Mouse (Mus musculus) heart, adult 8-10 months (tissue): ENCODE measurements around the gene Adgrg7. TPM values are rescaled to one million over a fixed set of nuclear protein-coding genes. Genes with fewer than 3 reads are reported as not detected.

Experiments
- DNase-seq: peaks from one replicate; pipeline ENCODE4 v3.0.0; 2022; ENCODE audit warnings: low spot score
- total RNA-seq, 4 experiments: library from RNA; stranded (reverse); gene quantifications; 2 replicates each; pipeline ENCODE4 v1.2.4; 2022

Gene Adgrg7
- total RNA-seq, 4 experiments from 2014 or later = 0.08 TPM; not detected in 3

DNA sequence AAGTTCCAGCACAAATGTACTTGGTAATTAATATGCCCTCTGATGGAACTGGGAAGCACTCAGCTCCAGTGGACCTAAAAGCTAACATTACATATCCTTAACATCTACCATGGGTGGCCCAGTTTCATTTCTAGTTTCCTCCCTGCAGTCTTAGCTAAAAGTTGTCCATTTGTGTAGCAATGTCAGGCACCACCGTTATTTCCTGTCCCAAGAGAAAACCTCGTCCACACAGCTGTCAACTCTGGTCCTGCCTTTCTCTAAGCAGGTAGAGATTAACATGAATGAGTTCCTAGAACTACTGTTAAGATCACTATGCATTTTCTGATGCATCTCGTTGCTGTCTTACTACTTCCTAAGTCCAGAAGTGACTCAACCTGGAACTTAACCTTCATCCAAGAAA is 80.0 kb downstream of the Adgrg7 start:
- no peak for DNase-seq

DNA sequence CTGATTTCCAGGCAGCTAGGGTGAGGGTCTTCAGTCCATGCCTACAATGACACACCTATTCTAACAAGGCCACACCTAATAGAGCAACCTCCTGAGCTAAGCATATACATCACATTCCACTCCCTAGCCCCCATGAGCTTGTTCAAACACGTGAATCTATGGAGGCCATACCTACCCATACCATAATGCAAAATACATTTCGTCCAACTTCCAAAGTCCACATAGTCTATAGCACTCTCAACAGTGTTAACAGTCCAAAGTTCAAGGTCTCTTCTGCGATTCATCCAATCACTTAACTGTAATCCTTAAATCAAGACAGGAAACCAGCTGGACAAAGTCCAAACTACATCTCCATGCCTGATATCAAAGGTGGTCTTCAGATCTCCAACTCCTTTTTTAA is 85.6 kb downstream of the Adgrg7 start:
- no peak for DNase-seq

DNA sequence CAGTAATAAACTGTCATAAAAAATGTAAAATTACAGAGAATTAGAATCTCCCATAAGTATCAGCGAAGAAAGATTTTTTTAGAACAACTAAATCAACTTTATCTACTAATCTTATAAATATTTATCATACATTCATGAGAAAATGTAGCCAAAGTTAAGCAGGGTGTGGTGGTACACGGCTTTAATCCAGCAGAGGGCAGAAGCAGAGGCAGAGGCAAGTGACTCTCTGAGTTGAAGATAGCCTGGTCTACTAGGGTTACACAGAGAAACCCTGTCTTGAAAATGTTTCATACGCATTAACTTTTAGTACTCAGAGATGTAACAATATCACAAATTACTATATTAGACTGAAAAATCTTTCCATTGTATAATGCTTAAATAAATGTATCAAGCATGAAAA is 89.9 kb downstream of the Adgrg7 start:
- DNase-seq = no peak

GRCm38 (mm10) chr16:56700898-56701297 is 94.8 kb downstream of the Adgrg7 start:
- no peak for DNase-seq

DNA sequence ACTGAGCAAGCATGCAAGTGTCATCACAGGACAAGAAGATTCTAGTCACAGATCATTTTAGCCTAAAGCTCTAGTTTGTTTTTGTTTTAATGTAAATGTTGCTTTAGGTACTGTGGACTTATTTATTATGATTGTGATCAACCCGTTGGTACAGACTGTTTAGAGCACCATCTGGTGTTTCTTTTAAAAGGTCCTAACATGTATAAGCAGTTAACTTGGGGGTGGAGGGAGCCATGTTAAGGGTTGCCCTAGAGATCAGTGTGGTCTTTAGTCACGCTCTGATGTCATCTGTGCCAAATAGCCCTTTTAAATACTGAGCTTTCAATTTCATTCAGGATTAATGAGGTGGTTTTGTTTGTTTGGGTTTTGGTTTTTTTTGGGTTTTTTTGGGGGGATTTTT is 99.2 kb downstream of the Adgrg7 start:
- no peak for DNase-seq

DNA sequence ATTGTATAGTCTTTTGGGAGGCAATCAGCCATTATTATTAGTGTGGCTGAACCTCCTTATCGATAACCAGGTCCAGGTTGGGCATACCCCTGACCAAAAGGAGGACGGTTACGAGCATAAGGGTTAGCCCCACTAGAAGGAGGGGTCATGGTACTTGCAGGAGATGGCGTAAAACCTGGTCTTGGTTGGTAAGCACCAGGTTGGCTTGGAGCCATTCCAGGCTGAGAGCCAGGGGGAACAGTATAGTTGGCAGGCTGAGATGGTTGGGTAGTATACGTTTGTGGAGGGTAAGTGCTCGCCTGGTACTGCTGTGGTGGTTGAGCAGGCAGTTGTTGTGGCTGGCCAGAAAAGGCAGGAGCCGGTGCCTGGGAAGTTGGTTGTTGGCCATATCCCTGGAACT is 104.9 kb downstream of the Adgrg7 start:
- DNase-seq = no peak

GRCm38 (mm10) chr16:56686747-56687146 is 108.9 kb downstream of the Adgrg7 start:
- no peak for DNase-seq

DNA sequence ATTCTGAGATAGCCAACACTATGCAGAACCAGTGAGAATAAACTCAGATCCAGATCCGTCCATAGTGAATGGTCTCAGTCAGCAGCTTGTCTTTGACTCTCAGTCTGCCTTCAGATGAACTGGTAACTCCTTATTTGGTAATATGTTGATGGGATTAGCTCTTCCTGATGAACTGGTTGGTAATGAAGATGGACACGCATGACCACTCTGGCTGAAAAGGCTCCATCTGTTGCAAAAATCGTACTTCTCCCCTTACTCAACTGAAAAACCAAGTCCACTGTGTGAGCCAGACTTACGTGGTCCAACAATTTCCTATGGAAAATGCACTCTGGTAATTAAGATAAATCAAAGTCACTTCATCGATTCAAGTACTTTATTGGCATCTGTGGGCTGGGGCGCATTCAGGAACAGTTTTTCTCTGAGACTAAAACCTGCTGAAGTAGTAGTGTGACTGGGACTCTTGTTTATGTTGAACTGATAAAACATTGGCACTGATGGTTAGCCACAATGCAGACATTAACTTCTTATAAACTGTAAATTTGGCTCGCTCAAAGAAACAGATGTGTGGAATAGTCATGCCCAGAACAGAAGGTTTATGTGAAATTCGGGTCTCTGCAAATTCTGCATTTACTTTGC is 114.5 kb downstream of the Adgrg7 start:
- no peak for DNase-seq

DNA sequence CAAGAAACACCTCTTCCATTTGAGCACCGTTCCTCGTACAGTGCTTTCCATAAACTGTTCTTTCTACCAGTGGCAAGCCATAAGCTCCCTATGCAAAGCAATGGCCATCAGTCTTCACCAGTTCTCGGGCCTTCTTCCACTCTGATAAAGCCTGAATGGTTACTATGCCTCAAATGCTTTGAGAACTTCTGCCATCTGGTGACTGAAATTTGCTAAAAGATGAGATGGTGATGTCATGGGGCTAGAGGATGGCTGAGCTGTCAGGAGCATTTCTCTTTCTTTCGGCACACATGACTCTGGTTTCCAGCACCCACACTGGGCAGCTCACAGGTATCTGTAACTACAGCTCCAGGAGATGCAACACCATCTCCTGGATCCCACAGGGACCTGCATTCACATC is 118.5 kb downstream of the Adgrg7 start:
- peak; percentile 26 for DNase-seq

Other genes starting within 250 kb of the Adgrg7 start
- 10 to 100 TPM; 47.3 to 51.7 (median 50.1) TPM for gene Tfg, start 78.4 kb downstream of the Adgrg7 start, total RNA-seq
- 1 to 10 TPM; 1.1 to 3.4 (median 2.4) TPM for gene Tmem45a, start 90.3 kb upstream of the Adgrg7 start, total RNA-seq
- not detected for gene Lnp1, start 132.2 kb upstream of the Adgrg7 start, total RNA-seq